21 mouse cellular contexts compared by ENCODE assay signal in genomic region chr2:5295098-5295497, GRCm38 (mm10).
DNase-seq lines count a peak whose midpoint lies in the region; ATAC-seq and TF ChIP-seq lines count a peak whose summit lies in the region.
"Had no signal": no experiment of that assay in that cellular context is flagged by ENCODE, and none has a peak within 500 bp of the region (broad histone marks: within the 10 kb centered on the region; RNA-seq: fewer than 3 reads in every experiment).

No protein-coding gene starts in this region.

- H3K27ac ChIP-seq in kidney, embryonic 15.5 days, result 0 out of 2 replicates have a peak overlapping the region, but pooled peaks have one; percentile 37
- H3K27ac ChIP-seq in kidney, embryonic 16.5 days (ENCODE audit: low read length), result no peak overlapping the region
- no peak overlapping the region for H3K27ac ChIP-seq in hindbrain, postnatal 0 days
- H3K27ac ChIP-seq in liver, postnatal 0 days (ENCODE audit: low read depth), result no peak overlapping the region
- H3K27ac ChIP-seq: forebrain, embryonic 13.5 days; hindbrain, embryonic 12.5 days had no signal

- no peaks in the 10 kb centered on the region for H3K27me3 ChIP-seq in kidney, embryonic 15.5 days
- H3K27me3 ChIP-seq in kidney, embryonic 16.5 days (ENCODE audit: insufficient read depth, low read length), result no peaks in the 10 kb centered on the region
- no peaks in the 10 kb centered on the region for H3K27me3 ChIP-seq in hindbrain, postnatal 0 days (ENCODE audit: insufficient read depth, low read length)
- H3K27me3 ChIP-seq in liver, postnatal 0 days (ENCODE audit: insufficient read depth, low read length), result no peaks in the 10 kb centered on the region
- H3K27me3 ChIP-seq: embryonic facial prominence, embryonic 13.5 days; forebrain, embryonic 13.5 days; heart, embryonic 12.5 days; hindbrain, embryonic 12.5 days; Patski had no signal

- DNase-seq in heart, adult 11 months, result peak; percentile 33
- no peak for DNase-seq in heart, adult 18-20 months
- DNase-seq in hindbrain, postnatal 0 days (ENCODE audit: low spot score), result no peak
- DNase-seq in liver, postnatal 0 days, result no peak
- DNase-seq: adrenal gland, adult 2 months; adrenal gland, postnatal 25 days; cerebellum, adult 2 months; cerebellum, postnatal 14 days; forebrain, postnatal 0 days; heart, postnatal 36 days had no signal

- no peaks in the 10 kb centered on the region for H3K9me3 ChIP-seq in kidney, embryonic 15.5 days (replicated peaks)
- no peaks in the 10 kb centered on the region for H3K9me3 ChIP-seq in kidney, embryonic 16.5 days (ENCODE audit: low read length)
- H3K9me3 ChIP-seq in hindbrain, postnatal 0 days (ENCODE audit: low read length), result no peaks in the 10 kb centered on the region
- no peaks in the 10 kb centered on the region for H3K9me3 ChIP-seq in liver, postnatal 0 days (ENCODE audit: low read length)
- H3K9me3 ChIP-seq: embryonic facial prominence, embryonic 13.5 days; forebrain, embryonic 13.5 days; heart, embryonic 12.5 days; hindbrain, embryonic 12.5 days had no signal

- no peak for TF ChIP-seq CTCF in hindbrain, postnatal 0 days (IDR thresholded peaks at IDR 0.05; ENCODE audit: low read depth)
- TF ChIP-seq CTCF in liver, postnatal 0 days (IDR thresholded peaks at IDR 0.05; ENCODE audit: low read depth), result no peak

- TF ChIP-seq EP300 in liver, postnatal 0 days (IDR thresholded peaks at IDR 0.05; ENCODE audit: low read depth), result no peak

- no peak overlapping the region for H3K4me3 ChIP-seq in kidney, embryonic 15.5 days (replicated peaks)
- H3K4me3 ChIP-seq in kidney, embryonic 16.5 days (ENCODE audit: low read length), result no peak overlapping the region
- no peak overlapping the region for H3K4me3 ChIP-seq in hindbrain, postnatal 0 days (ENCODE audit: low read length)
- H3K4me3 ChIP-seq in liver, postnatal 0 days (ENCODE audit: low read depth, low read length), result no peak overlapping the region
- H3K4me3 ChIP-seq: embryonic facial prominence, embryonic 13.5 days; forebrain, embryonic 13.5 days; heart, embryonic 12.5 days; hindbrain, embryonic 12.5 days had no signal

- H3K4me2 ChIP-seq in kidney, embryonic 15.5 days, result no peak overlapping the region
- no peak overlapping the region for H3K4me2 ChIP-seq in kidney, embryonic 16.5 days (replicated peaks; ENCODE audit: low read depth, low read length)
- H3K4me2 ChIP-seq in hindbrain, postnatal 0 days (ENCODE audit: low read depth, low read length), result no peak overlapping the region
- H3K4me2 ChIP-seq in liver, postnatal 0 days (ENCODE audit: low read depth, low read length), result no peak overlapping the region
- H3K4me2 ChIP-seq: embryonic facial prominence, embryonic 13.5 days; forebrain, embryonic 13.5 days; heart, embryonic 12.5 days; hindbrain, embryonic 12.5 days had no signal

- ATAC-seq in kidney, embryonic 15.5 days (replicated peaks; ENCODE audit: low FRiP score), result no peak
- ATAC-seq in kidney, embryonic 16.5 days (ENCODE audit: low FRiP score, low TSS enrichment), result no peak
- peak; percentile 81 for ATAC-seq in granulocyte monocyte progenitor cell, adult 5-6 weeks (replicated peaks; ENCODE audit: poor library complexity, severe bottlenecking)
- ATAC-seq in hindbrain, postnatal 0 days, result no peak
- ATAC-seq in liver, postnatal 0 days, result no peak
- ATAC-seq: activated CD4-positive, CD25-positive, alpha-beta regulatory T cell, adult 4 months; forebrain, embryonic 13.5 days; forebrain, postnatal 0 days; hindbrain, embryonic 16.5 days; intestine, embryonic 16.5 days; Patski had no signal

- H3K9ac ChIP-seq in kidney, embryonic 15.5 days, result no peak overlapping the region
- no peak overlapping the region for H3K9ac ChIP-seq in kidney, embryonic 16.5 days (replicated peaks; ENCODE audit: low read length)
- no peak overlapping the region for H3K9ac ChIP-seq in hindbrain, postnatal 0 days (replicated peaks; ENCODE audit: low read length)
- no peak overlapping the region for H3K9ac ChIP-seq in liver, postnatal 0 days (replicated peaks)
- H3K9ac ChIP-seq: embryonic facial prominence, embryonic 13.5 days; forebrain, embryonic 13.5 days; forebrain, postnatal 0 days; heart, embryonic 12.5 days; hindbrain, embryonic 12.5 days had no signal

- H3K4me1 ChIP-seq in kidney, embryonic 15.5 days, result peaks cover 6% of the 10 kb centered on the region
- H3K4me1 ChIP-seq in kidney, embryonic 16.5 days (ENCODE audit: insufficient read depth, low read length), result no peaks in the 10 kb centered on the region
- H3K4me1 ChIP-seq in hindbrain, postnatal 0 days (ENCODE audit: insufficient read depth, low read length), result no peaks in the 10 kb centered on the region
- no peaks in the 10 kb centered on the region for H3K4me1 ChIP-seq in liver, postnatal 0 days (ENCODE audit: insufficient read depth)
- H3K4me1 ChIP-seq: forebrain, embryonic 13.5 days; heart, embryonic 12.5 days; hindbrain, embryonic 12.5 days had no signal

- H3K36me3 ChIP-seq in kidney, embryonic 15.5 days, result no peaks in the 10 kb centered on the region
- H3K36me3 ChIP-seq in kidney, embryonic 16.5 days (ENCODE audit: insufficient read depth, low read length), result no peaks in the 10 kb centered on the region
- no peaks in the 10 kb centered on the region for H3K36me3 ChIP-seq in hindbrain, postnatal 0 days (ENCODE audit: insufficient read depth, low read length)
- no peaks in the 10 kb centered on the region; the same call in 1 of the 2 replicates for H3K36me3 ChIP-seq in liver, postnatal 0 days (replicated peaks; ENCODE audit: insufficient read depth, low read length)
- H3K36me3 ChIP-seq: embryonic facial prominence, embryonic 13.5 days; heart, embryonic 12.5 days; hindbrain, embryonic 12.5 days had no signal
